ENCODE assay signal across 33 mouse cellular contexts in genomic region chr1:134136351-134136750, GRCm38 (mm10). TPM values are rescaled to one million over a fixed set of nuclear protein-coding genes. Genes with fewer than 3 reads are reported as not detected.
"Had no signal": no experiment of that assay in that cellular context is flagged by ENCODE, and none has a peak within 500 bp of the region (broad histone marks: within the 10 kb centered on the region; RNA-seq: fewer than 3 reads in every experiment).

No protein-coding gene starts in this region.

- H3K9ac ChIP-seq: embryonic facial prominence, embryonic 12.5 days; embryonic facial prominence, embryonic 13.5 days; embryonic facial prominence, embryonic 15.5 days; forebrain, embryonic 12.5 days; forebrain, embryonic 13.5 days; forebrain, embryonic 15.5 days; forebrain, postnatal 0 days had no signal

- H3K27ac ChIP-seq: embryonic facial prominence, embryonic 10.5 days; embryonic facial prominence, embryonic 12.5 days; embryonic facial prominence, embryonic 13.5 days; embryonic facial prominence, embryonic 15.5 days; forebrain, embryonic 10.5 days; forebrain, embryonic 12.5 days; forebrain, embryonic 13.5 days; forebrain, embryonic 15.5 days; gastrocnemius, adult 2 months; heart, adult 2 months had no signal

- DNase-seq: cerebellum, adult 8-10 months; cerebellum, adult 9-10 months; cerebellum, adult 9-11 months; cerebellum, postnatal 10 days; cerebellum, postnatal 14 days; cerebellum, postnatal 25 days; cerebellum, postnatal 36 days; embryo, embryonic 11 days; forebrain, postnatal 0 days; gastrocnemius, adult 2 months; gastrocnemius, postnatal 10 days; gastrocnemius, postnatal 14 days; gastrocnemius, postnatal 25 days; gastrocnemius, postnatal 36 days; heart, adult 2 months had no signal

- H3K4me3 ChIP-seq: embryonic facial prominence, embryonic 10.5 days; embryonic facial prominence, embryonic 12.5 days; embryonic facial prominence, embryonic 13.5 days; embryonic facial prominence, embryonic 15.5 days; erythroblast, embryonic 14.5 days; forebrain, embryonic 10.5 days; forebrain, embryonic 12.5 days; forebrain, embryonic 13.5 days; forebrain, embryonic 15.5 days; gastrocnemius, adult 2 months; heart, adult 2 months had no signal

- H3K36me3 ChIP-seq: embryonic facial prominence, embryonic 10.5 days; embryonic facial prominence, embryonic 12.5 days; embryonic facial prominence, embryonic 13.5 days; embryonic facial prominence, embryonic 15.5 days; forebrain, embryonic 10.5 days; forebrain, embryonic 12.5 days; forebrain, embryonic 15.5 days had no signal

- H3K4me2 ChIP-seq: embryonic facial prominence, embryonic 12.5 days; embryonic facial prominence, embryonic 13.5 days; embryonic facial prominence, embryonic 15.5 days; forebrain, embryonic 12.5 days; forebrain, embryonic 13.5 days; forebrain, embryonic 15.5 days had no signal

- H3K4me1 ChIP-seq: embryonic facial prominence, embryonic 13.5 days; embryonic facial prominence, embryonic 15.5 days; forebrain, embryonic 10.5 days; forebrain, embryonic 12.5 days; forebrain, embryonic 13.5 days; forebrain, embryonic 15.5 days had no signal

- H3K9me3 ChIP-seq: embryonic facial prominence, embryonic 10.5 days; embryonic facial prominence, embryonic 12.5 days; embryonic facial prominence, embryonic 13.5 days; embryonic facial prominence, embryonic 15.5 days; forebrain, embryonic 10.5 days; forebrain, embryonic 12.5 days; forebrain, embryonic 13.5 days; forebrain, embryonic 15.5 days had no signal

- H3K27me3 ChIP-seq: embryonic facial prominence, embryonic 12.5 days; embryonic facial prominence, embryonic 13.5 days; embryonic facial prominence, embryonic 15.5 days; forebrain, embryonic 12.5 days; forebrain, embryonic 13.5 days; forebrain, embryonic 15.5 days had no signal

- ATAC-seq: forebrain, embryonic 13.5 days; forebrain, embryonic 14.5 days; forebrain, embryonic 15.5 days; forebrain, embryonic 16.5 days; forebrain, postnatal 0 days had no signal

RNA-seq across cellular contexts. Expression of gene Chit1, which starts 25.3 kb away (rescaled TPM):
- total RNA-seq: gastrocnemius, adult 18-20 months; gastrocnemius, adult 2 months; gastrocnemius, adult 8-10 months; gastrocnemius, postnatal 14 days; gastrocnemius, postnatal 25 days; gastrocnemius, postnatal 36 days; heart, adult 2 months; heart, adult 8-10 months had no signal
- polyA plus RNA-seq: embryonic facial prominence, embryonic 10.5 days; embryonic facial prominence, embryonic 11.5 days; embryonic facial prominence, embryonic 12.5 days; embryonic facial prominence, embryonic 13.5 days; erythroblast, embryonic 14.5 days; forebrain, embryonic 10.5 days; forebrain, embryonic 11.5 days; forebrain, embryonic 12.5 days; forebrain, embryonic 16.5 days had no signal

RNA-seq across cellular contexts. Expression of gene Chil1, which starts 45.6 kb away (rescaled TPM):
- polyA plus RNA-seq: erythroblast, embryonic 14.5 days; forebrain, embryonic 10.5 days had no signal

RNA-seq across cellular contexts. Expression of gene Mybph, which starts 56.9 kb away (rescaled TPM):
- total RNA-seq: common myeloid progenitor, adult 5-6 weeks; granulocyte monocyte progenitor cell, adult 5-6 weeks; heart, adult 2 months had no signal
- polyA plus RNA-seq: erythroblast, embryonic 14.5 days; forebrain, embryonic 11.5 days; forebrain, embryonic 13.5 days; forebrain, embryonic 15.5 days; forebrain, embryonic 16.5 days had no signal
